Mouse (Mus musculus) G1E-ER4 (cell line): ENCODE measurements around the gene Col4a2. TPM values are rescaled to one million over a fixed set of nuclear protein-coding genes. Genes with fewer than 3 reads are reported as not detected.

Experiments used
- GATA1 ChIP-seq: IDR thresholded peaks from one replicate; pipeline ENCODE4 v1.8.0; 2012; ENCODE audit warnings: low read length, inconsistent platforms
- polyA plus RNA-seq: library from polyadenylated mRNA; stranded (reverse); fragments of >175 nt; gene quantifications from 2 replicates; pipeline ENCODE4 v1.2.3, GENCODE M21; 2012

Gene Col4a2
- polyA plus RNA-seq, 1 experiment = not detected

DNA sequence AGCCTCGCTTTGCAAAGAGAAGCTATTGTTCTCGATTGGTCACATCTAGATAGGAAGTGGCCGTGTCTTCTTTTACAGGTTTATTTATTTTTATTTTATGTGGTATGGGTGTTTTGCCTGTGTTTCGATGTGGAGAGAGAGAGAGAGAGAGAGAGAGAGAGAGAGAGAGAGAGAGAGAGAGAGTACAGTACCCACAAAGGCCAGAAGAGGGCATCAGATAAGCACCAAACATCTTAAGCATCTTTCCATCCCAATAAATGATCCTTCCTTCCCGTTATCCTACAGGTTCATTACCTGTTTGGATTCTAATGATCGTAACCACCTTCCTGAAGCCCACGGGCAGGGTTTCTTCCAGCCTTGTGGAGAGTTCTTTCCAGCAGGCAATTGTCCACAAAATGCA lies 110.5 kb downstream of the Col4a2 start:
- TF ChIP-seq GATA1 = no peak

DNA sequence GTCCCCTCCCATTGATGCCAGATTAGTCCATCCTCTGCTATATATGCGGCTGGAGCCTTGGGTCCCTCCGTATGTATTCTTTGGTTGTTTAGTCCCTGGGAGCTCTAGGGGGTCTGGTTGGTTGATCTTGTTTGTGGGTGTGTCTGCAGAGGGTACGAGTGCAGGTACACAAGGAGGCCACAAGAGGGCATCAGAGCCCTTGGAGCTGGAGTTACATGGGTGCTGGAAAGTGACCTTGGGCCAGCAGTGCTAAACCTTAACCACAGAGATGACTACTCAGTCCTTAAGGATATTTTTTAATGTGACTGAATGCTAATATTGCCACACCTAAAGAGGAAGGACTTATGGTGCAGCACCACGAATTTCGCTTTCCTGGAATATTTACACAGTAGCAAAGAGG lies 118.1 kb downstream of the Col4a2 start:
- no peak for TF ChIP-seq GATA1

DNA sequence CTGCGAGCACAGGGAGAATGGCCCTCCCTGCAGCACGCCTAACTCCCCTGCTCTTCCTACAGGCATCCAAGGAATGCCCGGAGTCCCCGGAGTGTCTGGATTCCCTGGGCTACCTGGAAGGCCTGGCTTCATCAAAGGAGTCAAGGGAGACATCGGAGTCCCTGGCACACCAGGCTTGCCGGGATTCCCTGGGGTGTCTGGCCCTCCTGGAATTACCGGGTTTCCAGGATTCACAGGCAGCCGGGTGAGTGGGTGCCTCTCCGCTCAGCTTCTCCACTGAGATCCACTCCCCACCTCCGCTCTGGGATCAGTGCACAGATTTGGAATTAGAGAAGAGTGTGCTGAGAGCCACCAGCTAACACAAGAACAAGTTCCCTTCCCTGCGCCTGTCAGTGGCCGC lies 125.3 kb downstream of the Col4a2 start:
- no peak for TF ChIP-seq GATA1

DNA sequence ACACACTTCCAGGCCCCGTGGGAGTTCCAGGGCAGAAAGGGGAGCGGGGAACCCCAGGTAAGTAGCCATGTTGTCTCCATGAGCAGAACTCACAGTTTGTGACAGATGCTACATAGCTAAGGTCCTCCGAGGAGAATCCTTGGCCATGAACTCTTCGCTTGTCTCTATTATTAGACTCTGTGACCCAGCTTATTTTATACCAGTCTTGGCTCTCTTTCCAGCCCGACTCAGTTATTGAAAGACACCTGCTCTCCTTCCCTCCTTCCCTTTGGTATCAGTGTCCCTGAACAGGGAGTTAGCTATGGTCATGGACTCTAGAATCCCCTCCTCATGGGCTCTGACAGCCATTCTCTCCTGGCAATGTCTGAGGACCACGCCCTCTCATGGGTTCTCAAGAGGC lies 128.7 kb downstream of the Col4a2 start:
- no peak for TF ChIP-seq GATA1

DNA sequence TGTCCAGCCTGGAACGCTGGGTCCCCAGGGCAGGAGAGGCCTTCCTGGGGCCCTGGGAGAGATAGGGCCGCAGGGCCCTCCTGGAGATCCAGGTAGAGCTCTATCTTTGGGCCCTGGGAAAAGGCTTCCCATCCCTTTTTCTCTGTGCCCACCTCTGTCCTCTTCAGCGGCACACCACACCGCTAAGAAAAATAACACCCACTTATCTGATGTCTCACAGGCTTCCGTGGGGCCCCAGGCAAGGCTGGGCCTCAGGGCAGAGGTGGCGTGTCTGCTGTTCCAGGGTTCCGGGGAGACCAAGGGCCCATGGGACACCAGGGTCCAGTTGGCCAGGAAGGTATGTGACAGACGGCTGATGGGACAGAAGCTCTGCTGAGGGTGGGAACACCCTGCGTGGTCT lies 131.0 kb downstream of the Col4a2 start:
- no peak for TF ChIP-seq GATA1

DNA sequence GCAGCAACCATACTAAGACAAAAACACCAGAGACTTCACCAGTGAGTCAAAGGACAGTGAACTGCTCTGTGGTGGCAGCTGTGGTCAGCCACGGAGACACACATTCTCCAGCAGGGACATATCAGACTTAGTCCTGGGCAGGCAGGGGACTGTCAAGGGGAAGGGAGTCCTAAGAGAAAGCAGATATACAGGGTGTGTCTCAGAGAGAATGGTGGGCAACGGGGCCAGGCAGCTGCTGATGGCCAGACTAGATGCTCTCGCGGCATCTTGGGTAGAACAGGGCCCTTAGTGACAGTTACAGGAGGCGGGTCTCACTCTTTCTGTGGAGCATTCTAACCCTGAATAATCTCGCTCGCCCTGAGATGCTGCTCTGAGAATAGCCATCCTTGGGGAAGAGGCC lies 131.6 kb downstream of the Col4a2 start:
- TF ChIP-seq GATA1 = no peak

DNA sequence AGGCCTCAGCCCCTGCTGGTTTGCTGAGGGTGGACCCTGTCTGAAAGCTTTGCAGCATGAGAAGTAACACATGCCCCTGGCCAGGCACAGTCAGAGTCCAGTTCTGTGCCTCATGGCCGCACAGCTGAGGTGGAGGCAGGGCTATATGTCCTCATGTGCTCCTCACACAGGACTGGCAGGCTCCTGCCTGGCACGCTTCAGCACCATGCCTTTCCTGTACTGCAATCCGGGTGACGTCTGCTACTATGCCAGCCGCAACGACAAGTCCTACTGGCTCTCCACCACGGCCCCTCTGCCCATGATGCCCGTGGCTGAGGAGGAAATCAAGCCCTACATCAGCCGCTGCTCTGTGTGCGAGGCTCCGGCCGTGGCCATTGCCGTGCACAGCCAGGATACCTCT lies 133.2 kb downstream of the Col4a2 start:
- TF ChIP-seq GATA1 = no peak

DNA sequence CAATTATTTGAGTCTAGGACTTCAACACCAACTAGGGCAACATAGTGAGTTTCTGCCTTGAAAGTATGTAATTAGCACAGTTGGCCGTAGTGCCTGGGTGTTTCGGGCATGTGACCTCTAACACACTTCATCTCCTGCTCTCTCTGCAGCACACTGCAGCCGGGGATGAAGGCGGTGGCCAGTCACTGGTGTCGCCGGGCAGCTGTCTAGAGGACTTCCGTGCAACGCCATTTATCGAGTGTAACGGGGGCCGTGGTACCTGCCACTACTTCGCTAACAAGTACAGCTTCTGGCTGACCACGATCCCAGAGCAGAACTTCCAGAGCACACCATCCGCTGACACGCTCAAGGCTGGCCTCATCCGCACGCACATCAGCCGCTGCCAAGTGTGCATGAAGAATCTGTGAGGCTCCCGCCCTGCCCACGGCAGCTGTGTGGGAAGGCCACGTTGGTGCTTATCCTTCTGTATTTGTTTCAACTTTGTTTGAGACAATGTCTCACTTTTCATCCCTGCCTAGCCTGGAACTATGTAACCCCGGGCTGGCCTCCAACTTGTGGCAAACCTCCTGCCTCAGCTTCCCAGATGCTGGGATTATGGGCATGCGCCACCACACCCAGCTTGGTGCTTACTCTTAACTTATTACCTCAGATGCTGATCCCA lies 135.4 kb downstream of the Col4a2 start:
- no peak for TF ChIP-seq GATA1

DNA sequence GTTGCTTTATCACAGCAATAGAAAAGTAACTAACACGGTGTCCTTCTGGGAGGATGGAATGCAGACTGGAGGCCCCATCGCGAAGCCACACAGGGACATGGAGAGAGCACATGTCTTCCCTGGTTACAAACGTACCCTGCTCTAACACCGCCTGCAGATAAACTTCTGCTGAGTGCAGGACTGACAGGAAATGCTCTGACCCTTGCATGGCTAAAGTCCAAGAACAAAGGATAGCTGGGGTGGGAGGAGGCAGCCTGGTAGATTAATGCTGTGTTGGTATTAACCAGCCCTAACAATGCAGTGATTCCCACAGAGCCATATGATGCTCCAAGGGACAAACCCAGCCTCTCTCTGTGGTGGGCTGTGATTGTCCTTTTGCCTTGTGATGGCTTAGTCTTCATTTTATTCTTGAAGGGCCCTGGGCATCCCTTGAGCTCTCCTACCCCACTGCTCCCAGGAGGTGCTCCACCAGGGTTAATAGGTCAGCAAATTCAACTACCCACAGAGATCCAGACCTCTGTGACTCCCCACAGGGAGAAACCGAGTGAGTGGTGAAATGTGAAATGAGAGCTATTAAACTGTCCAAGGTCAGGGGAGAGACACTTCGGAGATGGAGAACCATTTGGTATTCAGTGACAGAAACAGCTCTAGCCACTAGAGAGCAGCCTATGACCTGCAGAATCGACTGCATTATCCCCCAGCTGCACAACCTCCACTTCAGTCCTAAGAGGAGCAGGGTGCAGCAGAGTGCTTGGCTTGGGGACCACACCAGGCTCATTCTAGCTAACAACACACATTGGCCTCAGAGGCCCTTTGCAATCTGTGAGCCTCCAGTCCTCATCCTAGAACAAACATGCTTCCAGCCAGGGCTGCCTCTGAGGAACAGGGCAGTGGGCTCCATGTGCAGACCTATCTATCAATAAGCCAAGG lies 137.8 kb downstream of the Col4a2 start:
- no peak for TF ChIP-seq GATA1

DNA sequence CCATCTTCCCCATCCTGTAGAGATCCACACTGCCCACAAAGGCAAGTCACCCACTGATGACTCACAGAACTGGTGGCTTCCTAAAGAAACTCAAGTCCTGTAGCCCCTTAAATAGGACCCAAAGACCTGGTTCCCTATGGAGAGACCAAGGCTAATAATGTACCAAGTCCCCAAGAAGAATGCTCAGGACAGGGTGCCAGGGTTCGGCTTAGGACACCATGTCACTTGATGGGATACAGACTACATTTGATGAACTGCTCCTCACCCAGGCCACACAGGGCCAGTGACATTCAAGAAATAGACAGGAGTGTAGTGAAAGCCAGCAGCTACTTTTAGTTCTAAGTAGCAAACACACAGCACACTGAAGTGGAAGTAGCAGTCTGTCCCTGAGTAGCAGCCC lies 139.5 kb downstream of the Col4a2 start:
- no peak for TF ChIP-seq GATA1

DNA sequence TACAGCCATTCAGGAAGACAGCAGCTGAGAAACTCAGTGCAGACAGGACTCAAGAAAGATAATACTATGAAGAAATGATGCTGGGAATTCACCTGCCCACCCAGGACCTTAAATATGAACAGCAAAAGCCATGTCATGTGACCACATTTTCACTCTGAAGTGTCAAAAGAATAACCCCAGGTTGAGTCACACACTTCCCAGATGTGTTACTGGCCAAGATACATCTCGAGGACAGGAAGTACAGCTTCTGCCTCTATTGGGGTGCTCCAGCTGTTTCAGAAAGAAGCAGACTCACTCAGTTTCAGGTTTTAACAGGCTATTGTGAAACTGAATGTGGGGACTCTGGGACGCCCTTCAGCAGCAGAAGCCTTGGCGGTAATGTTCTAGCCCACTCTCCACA lies 140.0 kb downstream of the Col4a2 start:
- TF ChIP-seq GATA1 = no peak

DNA sequence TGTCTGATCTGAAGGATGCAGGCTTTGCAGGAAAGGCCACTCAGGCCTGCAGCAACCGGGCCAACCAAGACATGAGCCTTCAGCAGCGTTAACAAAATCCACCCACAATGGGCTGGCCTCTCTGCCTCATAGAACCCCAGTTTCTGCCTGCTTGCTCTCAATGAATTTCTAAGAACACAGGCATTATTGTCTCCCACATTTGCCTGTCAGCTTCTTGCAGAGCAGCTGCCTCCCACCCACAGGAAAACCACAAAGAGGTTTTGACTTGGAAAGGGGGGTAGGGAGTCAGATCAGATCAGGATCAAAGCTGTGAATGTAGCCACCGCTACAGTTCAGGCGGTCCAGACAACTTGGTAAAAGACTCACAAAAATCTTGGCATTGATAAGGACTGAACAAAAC lies 140.4 kb downstream of the Col4a2 start:
- TF ChIP-seq GATA1 = no peak

DNA sequence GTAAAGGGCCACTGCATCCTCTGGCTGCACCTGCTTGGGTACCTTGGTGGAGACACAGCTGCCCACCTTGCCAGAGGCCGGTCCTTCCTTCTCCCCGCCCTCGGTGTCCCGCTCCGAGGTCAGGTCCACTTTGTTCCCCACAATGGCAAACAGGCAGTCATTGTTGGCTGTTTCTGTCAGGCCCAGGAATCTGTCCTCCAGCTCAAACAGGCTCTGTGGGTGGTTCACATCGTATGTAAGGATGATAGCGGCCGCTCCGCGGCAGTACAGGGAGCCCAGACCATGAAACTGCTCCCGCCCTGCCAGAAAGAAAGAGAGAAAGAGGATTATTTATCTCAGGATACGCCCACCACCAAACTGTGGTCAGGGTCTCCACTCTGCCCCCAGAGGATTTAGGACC lies 141.6 kb downstream of the Col4a2 start:
- no peak for TF ChIP-seq GATA1

DNA sequence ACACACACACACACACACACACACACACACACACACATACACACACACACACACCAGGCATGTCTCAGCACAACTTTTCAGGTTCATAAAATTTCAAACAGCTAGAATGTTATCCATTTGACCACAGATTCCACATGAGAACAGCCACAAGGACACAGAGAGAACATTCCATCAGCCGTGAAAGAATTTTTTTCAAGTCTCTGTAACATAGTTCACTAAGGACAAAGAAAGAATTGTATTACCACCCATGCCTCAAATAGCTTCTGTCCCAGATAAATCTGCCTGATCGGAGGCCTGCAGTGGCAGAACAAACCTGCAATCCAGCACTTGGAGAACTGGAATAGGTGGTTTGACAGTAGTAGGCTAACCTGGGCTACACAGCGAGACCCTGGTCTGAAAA lies 144.7 kb downstream of the Col4a2 start:
- TF ChIP-seq GATA1 = no peak

DNA sequence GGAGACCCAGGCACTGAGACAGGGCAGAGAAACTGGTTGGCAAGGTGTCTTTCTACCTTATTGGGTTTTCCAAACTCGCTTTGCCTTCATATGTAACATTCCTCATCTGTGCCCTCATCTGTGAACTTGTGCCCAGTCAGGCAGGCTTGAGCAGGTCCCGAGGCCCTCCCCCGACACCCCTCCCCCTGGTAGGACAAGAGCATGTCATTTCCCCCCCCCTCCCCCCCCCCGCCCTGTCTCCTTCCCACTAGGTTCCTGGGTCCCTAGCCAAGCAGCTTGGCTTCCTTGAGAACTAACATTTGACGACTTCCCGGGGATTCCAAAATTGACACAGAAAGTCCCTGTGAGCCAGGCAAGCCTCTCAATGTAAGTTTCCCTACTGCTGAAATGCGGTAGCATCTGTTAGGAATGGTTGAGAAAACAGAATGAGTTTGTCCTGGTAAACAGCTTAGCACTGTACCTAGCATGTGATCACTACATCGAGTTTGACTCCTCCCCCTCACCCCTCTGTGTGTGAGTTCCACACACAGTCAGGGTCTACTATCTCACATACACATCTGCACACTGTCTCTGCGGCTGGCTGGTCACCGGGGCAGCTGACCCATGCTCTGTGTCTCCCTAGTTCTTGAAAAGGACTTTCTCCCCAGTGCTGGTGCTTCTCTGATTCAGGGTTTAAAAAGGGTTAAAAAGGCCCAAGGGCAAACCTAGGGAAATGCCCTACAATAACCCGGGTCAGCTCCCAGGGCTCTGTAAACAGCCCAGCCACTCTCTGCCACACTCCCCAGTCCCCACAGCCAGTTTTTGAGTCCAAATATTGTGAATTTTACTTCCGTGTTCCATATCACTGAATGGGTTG lies 145.6 kb downstream of the Col4a2 start:
- TF ChIP-seq GATA1 = no peak

DNA sequence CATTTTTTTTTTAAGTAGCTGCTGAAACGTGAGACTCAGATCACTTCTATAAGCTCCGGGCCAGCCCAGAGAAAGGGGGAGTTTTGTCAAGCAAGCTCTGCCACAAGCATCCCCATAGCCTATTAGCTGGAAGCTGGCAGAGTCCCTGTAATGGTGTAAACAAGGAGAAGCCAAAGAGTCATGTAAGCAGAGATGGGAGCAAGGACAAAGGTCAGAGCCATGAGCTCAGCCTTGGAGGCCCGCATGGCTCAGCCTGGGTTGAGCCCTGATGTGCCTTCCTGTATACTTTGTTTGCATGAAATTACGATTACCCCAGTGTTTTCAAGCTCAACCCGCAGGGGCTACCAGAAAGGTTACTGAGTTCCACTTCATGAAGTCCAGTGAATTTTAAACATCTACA lies 146.4 kb downstream of the Col4a2 start:
- no peak for TF ChIP-seq GATA1

DNA sequence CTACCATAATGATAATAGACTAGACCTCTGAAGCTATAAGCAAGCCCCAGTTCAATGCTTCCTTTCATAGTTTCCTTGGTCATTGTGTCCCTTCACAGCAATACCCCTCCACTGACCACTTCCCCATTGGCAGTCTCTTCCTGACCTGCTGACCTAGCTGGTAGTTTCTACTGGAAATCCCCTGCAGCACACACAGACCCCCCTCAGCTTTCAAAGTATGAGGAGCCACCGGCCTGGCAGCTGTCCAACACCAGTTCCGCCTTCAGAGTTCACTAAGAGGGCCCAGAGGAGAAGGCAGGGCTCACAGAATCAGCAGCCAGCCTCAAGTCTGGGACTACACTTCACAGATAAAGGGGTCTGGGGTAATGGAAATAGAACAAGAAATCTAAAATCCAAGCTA lies 148.3 kb downstream of the Col4a2 start:
- TF ChIP-seq GATA1 = no peak
